Mouse (Mus musculus) megakaryocyte, adult 5-6 weeks (primary cell): ENCODE data around the gene Clmn. TPM values are rescaled to one million over a fixed set of nuclear protein-coding genes. Genes with fewer than 3 reads are reported as not detected.

ENCODE experiments used
- ATAC-seq: 2 replicates; pipeline ENCODE4 v1.8.0; 2016; ENCODE audit warnings: mild to moderate bottlenecking, inconsistent platforms; ENCODE audit not compliant: poor library complexity, severe bottlenecking
- total RNA-seq, 2 experiments: library from RNA; stranded (forward) in 1 of 2; stranded (reverse) in 1 of 2; fragments of 153-499, 151-499 nt in 1 of 2; fragments of 221-1000, 200-1000 nt in 1 of 2; gene quantifications; 2 replicates each; pipeline versions ENCODE4 v1.2.3 to v1.2.4; 2015 to 2017

Clmn gene
- total RNA-seq, 2 experiments from 2014 or later: 0.04 to 0.22 TPM

DNA sequence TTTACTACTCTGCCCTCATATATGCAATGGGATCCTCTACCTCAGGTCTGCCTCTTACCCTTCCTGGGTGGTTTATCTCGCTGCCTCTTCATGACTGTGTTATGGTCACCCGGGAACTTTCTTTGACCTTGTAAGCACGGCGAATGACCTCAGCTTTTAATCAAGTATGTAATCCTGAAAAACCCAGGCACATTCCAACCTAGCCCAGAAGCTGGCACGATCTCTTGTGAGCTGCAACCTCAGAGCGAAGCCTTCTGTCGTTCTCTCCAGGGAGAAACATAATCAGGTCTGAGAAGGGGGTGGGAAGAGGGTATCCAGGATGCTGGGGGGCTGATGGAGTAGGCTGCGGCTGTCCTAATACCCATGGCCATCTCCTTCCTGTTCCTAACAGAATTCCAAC, 45.8 kb downstream of the Clmn start:
- ATAC-seq: no peak

- no peak for ATAC-seq
These were observed 46.8 kb downstream of the Clmn start for GRCm38 (mm10) chr12:104818057-104818456.

GRCm38 (mm10) chr12:104817172-104817866, 47.6 kb downstream of the Clmn start:
- ATAC-seq: no peak

GRCm38 (mm10) chr12:104814291-104814690, 50.6 kb downstream of the Clmn start:
- ATAC-seq: no peak

GRCm38 (mm10) chr12:104813762-104814161, 51.1 kb downstream of the Clmn start:
- ATAC-seq: no peak

- ATAC-seq: peak; percentile 40; the same call in 1 of the 2 replicates
These were observed 52.2 kb downstream of the Clmn start for GRCm38 (mm10) chr12:104812711-104813110.

- 0 out of 2 replicates have a peak, but pooled peaks have one; percentile 24 for ATAC-seq
These were observed 53.9 kb downstream of the Clmn start for GRCm38 (mm10) chr12:104810923-104811443.

- no peak for ATAC-seq
These were observed 56.3 kb downstream of the Clmn start for GRCm38 (mm10) chr12:104808421-104809067.

DNA sequence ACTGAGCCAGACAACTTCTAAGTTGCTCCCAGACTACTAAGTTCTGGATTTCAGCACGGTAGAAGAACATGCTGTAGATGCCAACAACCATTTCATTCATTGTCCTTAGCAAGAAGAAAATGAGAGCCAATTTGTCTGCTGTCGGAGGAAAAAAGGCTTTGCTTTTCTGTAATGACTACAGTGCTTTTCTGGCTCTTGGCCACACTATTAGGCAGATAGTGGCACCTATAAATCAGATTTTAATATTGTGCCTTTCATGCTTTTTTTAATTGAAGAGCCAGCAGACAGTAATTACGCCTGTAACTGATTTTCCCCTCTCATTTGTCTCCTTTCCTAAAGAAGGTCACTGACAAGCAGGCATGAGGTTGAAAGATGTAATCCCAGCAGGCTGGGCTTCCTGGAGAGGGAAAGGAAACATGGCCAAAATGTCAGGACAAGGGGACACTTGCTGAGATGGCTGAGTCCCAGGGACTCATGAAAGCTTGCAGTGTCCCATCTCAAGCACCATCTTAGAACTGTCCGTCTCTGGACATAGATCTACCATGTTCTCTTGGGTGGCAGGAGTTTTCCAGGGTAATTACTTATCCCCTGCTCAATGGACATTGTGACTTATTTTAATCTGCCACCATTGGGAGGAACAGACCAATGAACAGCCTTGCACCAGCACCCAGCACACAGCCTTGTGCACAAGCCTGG, 58.0 kb downstream of the Clmn start:
- no peak for ATAC-seq

DNA sequence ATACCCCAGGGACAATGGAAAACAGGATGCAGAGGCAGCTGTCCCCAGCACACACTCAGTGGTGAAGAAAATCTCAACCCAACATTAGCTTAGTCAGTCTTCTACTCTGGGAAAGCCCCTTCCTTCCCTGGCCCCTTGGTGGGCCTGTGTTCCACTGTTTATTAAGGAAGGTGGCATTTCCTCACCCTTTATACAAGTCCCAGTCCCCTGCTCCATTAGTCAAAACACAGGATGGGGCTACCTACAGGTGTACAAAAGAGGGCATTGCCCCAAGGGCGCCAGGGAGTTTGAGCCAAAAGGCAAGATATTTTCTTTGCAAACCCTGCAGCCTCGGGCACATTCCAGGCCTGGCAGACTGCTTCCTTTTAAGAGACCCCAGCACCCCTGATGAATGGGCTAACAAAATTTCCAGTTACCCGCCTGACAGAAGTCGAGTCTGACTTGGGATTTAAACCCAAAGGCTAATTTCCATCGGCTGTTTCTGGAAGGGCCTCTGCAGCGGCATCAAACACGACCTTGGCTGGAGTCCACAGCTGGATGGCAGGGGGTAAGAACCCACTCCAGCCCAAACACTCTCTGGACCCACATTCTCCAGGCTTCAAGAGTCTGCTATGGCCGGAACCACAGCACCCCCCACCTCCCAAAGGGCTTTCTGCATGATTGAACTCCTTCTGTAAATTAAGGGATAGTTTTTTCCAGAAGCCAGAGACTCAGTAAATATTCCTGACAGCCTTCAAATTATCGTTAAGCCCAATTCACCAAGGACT, 63.2 kb downstream of the Clmn start:
- ATAC-seq: no peak

DNA sequence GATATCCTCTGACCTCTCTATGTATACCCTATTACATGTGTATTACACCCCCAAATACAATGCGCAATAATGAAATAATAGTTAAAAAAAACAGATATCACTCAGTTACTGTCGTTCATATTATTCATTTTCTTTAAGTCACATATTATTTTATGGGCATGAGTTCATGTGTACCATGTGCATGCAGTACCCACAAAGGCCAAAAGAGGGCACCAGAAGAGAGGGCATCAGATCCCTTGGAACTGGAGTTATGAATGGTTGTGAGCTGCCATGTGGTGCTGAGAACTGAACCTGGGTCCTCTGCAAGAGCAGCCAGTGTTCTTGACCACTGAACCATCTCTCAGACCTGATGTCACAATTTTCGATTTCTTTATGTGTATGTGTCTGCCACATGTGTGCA, 65.5 kb downstream of the Clmn start:
- ATAC-seq: no peak

DNA sequence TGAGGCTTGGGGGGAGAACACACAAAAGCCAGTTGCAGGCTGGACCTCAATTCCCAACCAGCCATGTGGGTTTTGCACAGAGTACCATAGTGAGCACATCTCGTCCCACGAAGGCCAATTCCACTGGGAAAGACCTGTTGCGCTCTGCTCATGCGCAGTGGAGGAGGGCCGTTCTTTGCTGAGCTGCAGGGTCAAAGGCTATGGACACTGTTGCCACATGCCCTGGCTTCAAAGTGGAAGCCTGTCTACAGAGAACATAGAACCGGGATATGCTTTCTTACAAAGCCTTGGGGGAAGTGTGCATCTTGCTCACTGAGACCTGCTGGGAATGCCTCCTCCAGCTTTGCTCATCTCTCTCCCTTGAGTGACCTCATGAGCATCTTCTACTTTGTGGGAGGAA, 67.0 kb downstream of the Clmn start:
- ATAC-seq: no peak

DNA sequence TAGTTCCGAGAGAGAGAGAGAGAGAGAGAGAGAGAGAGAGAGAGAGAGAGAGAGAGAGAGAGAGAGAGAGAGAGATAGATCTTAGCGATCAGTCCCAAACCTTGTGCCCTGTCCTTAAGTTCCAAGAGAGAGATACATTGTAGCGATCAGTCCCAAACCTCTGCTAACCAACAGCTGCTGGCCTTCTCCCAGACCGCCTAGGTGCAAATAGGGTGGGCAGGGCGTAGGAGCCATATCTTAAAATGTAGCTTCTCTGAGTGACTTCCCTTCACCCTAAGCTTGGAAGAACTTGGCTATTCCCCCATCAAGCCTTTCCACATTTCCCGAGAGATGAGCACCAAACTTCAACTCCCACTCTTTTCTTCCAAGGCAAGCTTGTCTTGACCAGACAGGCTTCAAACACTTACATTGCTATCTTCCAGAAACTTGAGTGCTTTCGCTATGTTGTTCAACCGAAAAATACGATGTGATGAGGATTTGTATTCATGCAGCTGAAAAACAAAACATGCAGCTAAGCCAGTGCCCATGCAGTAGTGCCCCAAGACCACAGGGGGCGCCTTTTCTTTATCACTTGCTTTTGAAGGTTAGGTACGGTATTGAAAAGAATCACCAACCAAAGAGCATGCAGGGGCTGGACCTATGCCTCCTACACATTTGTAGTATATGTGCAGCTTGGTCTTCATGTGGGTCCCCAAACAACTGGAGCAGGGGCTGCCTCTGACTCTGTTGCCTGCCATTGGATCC, 68.1 kb downstream of the Clmn start:
- no peak for ATAC-seq

DNA sequence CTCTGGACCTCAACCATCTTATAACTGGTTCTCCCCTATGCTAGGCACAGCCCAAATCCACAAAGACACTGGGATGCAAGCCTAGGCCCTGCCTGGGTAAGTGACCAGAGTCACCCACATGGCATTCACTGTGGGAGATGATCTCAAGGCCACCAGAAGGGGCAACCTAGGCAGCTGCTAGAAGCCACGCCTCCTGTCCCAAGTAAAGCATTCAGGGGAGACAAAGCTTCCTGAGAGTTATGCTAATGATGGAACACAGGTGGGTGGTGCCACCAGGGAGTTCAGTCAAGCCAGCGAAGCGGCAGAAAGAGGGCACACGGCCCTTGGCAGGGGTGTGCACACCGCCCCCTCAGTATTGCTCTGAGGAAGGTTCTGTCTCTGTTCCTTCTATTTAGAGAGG, 69.9 kb downstream of the Clmn start:
- ATAC-seq: no peak

GRCm38 (mm10) chr12:104793486-104793885, 71.4 kb downstream of the Clmn start:
- no peak for ATAC-seq

DNA sequence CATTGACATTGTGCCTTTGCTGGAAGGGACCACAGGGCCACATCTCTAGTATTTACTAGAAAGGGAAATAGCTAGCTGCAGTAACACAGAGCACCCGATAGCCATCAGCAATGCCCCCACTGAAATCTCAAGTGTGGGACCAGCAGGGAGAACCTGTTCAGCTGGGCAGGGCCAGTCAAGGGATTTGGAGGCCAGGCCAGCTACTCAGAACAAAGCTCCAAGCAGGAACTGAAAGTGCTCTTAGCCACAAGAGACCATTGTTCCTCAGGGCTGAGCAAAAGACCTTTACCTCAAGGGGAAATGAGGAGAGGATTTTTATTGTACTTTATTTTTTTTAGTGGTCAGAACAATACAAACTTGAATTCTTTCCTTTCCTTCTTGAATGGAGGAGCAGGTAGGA, 87.3 kb downstream of the Clmn start:
- peak; percentile 94 for ATAC-seq

DNA sequence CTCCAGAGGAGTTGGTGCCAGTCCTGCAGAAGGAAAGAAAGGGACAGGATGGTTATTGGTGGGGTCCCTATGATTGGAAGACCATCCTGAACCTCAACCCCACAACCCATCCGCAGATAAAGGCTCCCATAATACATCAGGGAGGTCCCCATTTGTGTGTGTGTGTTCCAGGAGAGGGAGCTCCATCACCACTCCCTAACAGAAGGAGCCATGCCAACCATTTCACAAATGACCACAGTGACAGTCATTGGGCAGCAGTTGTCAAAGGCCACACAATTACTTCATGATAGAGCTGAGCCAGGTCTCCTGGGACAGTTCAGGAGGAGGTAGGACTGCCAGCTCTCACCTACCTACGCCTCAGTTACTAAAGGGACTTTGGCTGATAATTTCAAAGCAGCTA, 92.9 kb downstream of the Clmn start:
- ATAC-seq: no peak

GRCm38 (mm10) chr12:104769201-104769785, 95.6 kb downstream of the Clmn start:
- ATAC-seq: no peak

DNA sequence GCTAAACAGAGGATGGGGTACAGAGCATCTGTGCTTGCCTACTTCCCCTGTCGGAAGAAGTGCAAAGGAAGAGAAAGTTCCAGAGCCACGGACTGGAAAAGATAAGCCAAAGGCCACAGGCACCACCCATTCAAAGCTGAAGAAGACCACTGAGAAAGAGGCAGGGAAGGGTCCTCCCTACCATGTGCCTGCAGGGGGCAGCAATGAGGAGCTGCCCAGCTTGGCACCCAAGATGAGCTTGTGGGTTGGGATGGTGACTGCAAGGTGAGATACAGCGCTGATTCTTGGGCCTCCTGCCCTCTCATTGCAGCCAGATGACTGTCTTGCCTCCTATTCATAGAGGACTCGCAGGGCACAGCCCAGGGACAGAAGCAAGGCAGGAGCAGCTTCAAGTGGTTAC, 97.7 kb downstream of the Clmn start:
- ATAC-seq: peak; percentile 27; the same call in 1 of the 2 replicates

- no peak for ATAC-seq
These were observed 99.1 kb downstream of the Clmn start for GRCm38 (mm10) chr12:104765761-104766160.
